Mouse (Mus musculus): Measurements from ENCODE around the gene Akt2. TPM values are rescaled to one million over a fixed set of nuclear protein-coding genes. Genes with fewer than 3 reads are reported as not detected.

Gene Akt2
- polyA plus RNA-seq, 1 experiment = 139 TPM

GRCm38 (mm10) chr7:27596586-27597503 lies 5.5 kb downstream of the Akt2 start:
- Histone ChIP-seq H3K36me3 (ENCODE audit: control insufficient read depth, insufficient read depth, low read length) (no peaks in the 10 kb centered on the region), H3K27me3 (ENCODE audit: control insufficient read depth, insufficient read depth, low read length) (no peaks in the 10 kb centered on the region), H3K4me3 (ENCODE audit: control insufficient read depth, insufficient read depth, low read length) (no peak overlapping the region), H3K4me1 (replicated peaks; ENCODE audit: control insufficient read depth, insufficient read depth, low read length) (peaks cover 24% of the 10 kb centered on the region), H3K27ac (ENCODE audit: control insufficient read depth, insufficient read depth, low read length) (no peak overlapping the region)
- DNase-seq = no peak
- WGBS = 77% methylated on average over 10 of the region's 10 CpGs
- TF ChIP-seq CTCF (IDR thresholded peaks at IDR 0.05; ENCODE audit: borderline replicate concordance, control insufficient read depth, extremely low read depth, insufficient read depth, low read length, poor library complexity) (no peak), POLR2A (IDR thresholded peaks at IDR 0.05; ENCODE audit: control insufficient read depth, extremely low read depth, insufficient read depth, low read length, poor library complexity) (no peak)

GRCm38 (mm10) chr7:27598053-27598452 lies 6.7 kb downstream of the Akt2 start:
- Histone ChIP-seq H3K4me3 (ENCODE audit: control insufficient read depth, insufficient read depth, low read length) (no peak overlapping the region), H3K27ac (ENCODE audit: control insufficient read depth, insufficient read depth, low read length) (no peak overlapping the region), H3K36me3 (ENCODE audit: control insufficient read depth, insufficient read depth, low read length) (no peaks in the 10 kb centered on the region), H3K27me3 (ENCODE audit: control insufficient read depth, insufficient read depth, low read length) (no peaks in the 10 kb centered on the region), H3K4me1 (replicated peaks; ENCODE audit: control insufficient read depth, insufficient read depth, low read length) (peaks cover 23% of the 10 kb centered on the region)
- no peak for TF ChIP-seq POLR2A (IDR thresholded peaks at IDR 0.05; ENCODE audit: control insufficient read depth, extremely low read depth, insufficient read depth, low read length, poor library complexity)
- TF ChIP-seq CTCF (IDR thresholded peaks at IDR 0.05; ENCODE audit: borderline replicate concordance, control insufficient read depth, extremely low read depth, insufficient read depth, low read length, poor library complexity) = no peak
- 96% methylated on average over 7 of the region's 7 CpGs for WGBS
- no peak for DNase-seq

- Histone ChIP-seq H3K27ac (ENCODE audit: control insufficient read depth, insufficient read depth, low read length) (no peak overlapping the region), H3K36me3 (ENCODE audit: control insufficient read depth, insufficient read depth, low read length) (no peaks in the 10 kb centered on the region), H3K4me1 (replicated peaks; ENCODE audit: control insufficient read depth, insufficient read depth, low read length) (peaks cover 24% of the 10 kb centered on the region), H3K27me3 (ENCODE audit: control insufficient read depth, insufficient read depth, low read length) (no peaks in the 10 kb centered on the region), H3K4me3 (ENCODE audit: control insufficient read depth, insufficient read depth, low read length) (no peak overlapping the region)
- WGBS = 41% methylated on average over 4 of the region's 4 CpGs
- TF ChIP-seq POLR2A (IDR thresholded peaks at IDR 0.05; ENCODE audit: control insufficient read depth, extremely low read depth, insufficient read depth, low read length, poor library complexity) = no peak
- TF ChIP-seq CTCF (IDR thresholded peaks at IDR 0.05; ENCODE audit: borderline replicate concordance, control insufficient read depth, extremely low read depth, insufficient read depth, low read length, poor library complexity) = no peak
- DNase-seq = no peak
Measured at GRCm38 (mm10) chr7:27601628-27602027, 10.3 kb downstream of the Akt2 start.

- Histone ChIP-seq H3K27me3 (ENCODE audit: control insufficient read depth, insufficient read depth, low read length) (no peaks in the 10 kb centered on the region), H3K36me3 (ENCODE audit: control insufficient read depth, insufficient read depth, low read length) (no peaks in the 10 kb centered on the region), H3K4me3 (ENCODE audit: control insufficient read depth, insufficient read depth, low read length) (no peak overlapping the region), H3K4me1 (replicated peaks; ENCODE audit: control insufficient read depth, insufficient read depth, low read length) (peaks cover 26% of the 10 kb centered on the region), H3K27ac (ENCODE audit: control insufficient read depth, insufficient read depth, low read length) (no peak overlapping the region)
- TF ChIP-seq POLR2A (IDR thresholded peaks at IDR 0.05; ENCODE audit: control insufficient read depth, extremely low read depth, insufficient read depth, low read length, poor library complexity) (no peak), CTCF (IDR thresholded peaks at IDR 0.05; ENCODE audit: borderline replicate concordance, control insufficient read depth, extremely low read depth, insufficient read depth, low read length, poor library complexity) (no peak)
- no peak for DNase-seq
- WGBS = 89% methylated on average over 2 of the region's 2 CpGs
Measured at GRCm38 (mm10) chr7:27602161-27602560, 10.8 kb downstream of the Akt2 start.

- no peak for DNase-seq
- peaks cover 32% of the 10 kb centered on the region for H3K4me1 ChIP-seq (replicated peaks; ENCODE audit: control insufficient read depth, insufficient read depth, low read length)
- WGBS = 31% methylated on average over 7 of the region's 7 CpGs
- no peaks in the 10 kb centered on the region for H3K27me3 ChIP-seq (ENCODE audit: control insufficient read depth, insufficient read depth, low read length)
- no peaks in the 10 kb centered on the region for H3K36me3 ChIP-seq (ENCODE audit: control insufficient read depth, insufficient read depth, low read length)
- no peak overlapping the region for H3K4me3 ChIP-seq (ENCODE audit: control insufficient read depth, insufficient read depth, low read length)
- H3K27ac ChIP-seq (ENCODE audit: control insufficient read depth, insufficient read depth, low read length) = no peak overlapping the region
- TF ChIP-seq CTCF (IDR thresholded peaks at IDR 0.05; ENCODE audit: borderline replicate concordance, control insufficient read depth, extremely low read depth, insufficient read depth, low read length, poor library complexity) (no peak), POLR2A (IDR thresholded peaks at IDR 0.05; ENCODE audit: control insufficient read depth, extremely low read depth, insufficient read depth, low read length, poor library complexity) (no peak)
Measured at GRCm38 (mm10) chr7:27602835-27603234, 11.5 kb downstream of the Akt2 start.

GRCm38 (mm10) chr7:27604661-27605348 lies 13.5 kb downstream of the Akt2 start:
- 81% methylated on average over 5 of the region's 5 CpGs for WGBS
- Histone ChIP-seq H3K4me1 (replicated peaks; ENCODE audit: control insufficient read depth, insufficient read depth, low read length) (peaks cover 47% of the 10 kb centered on the region), H3K27me3 (ENCODE audit: control insufficient read depth, insufficient read depth, low read length) (no peaks in the 10 kb centered on the region), H3K4me3 (ENCODE audit: control insufficient read depth, insufficient read depth, low read length) (no peak overlapping the region), H3K27ac (ENCODE audit: control insufficient read depth, insufficient read depth, low read length) (no peak overlapping the region), H3K36me3 (ENCODE audit: control insufficient read depth, insufficient read depth, low read length) (peaks cover 12% of the 10 kb centered on the region)
- DNase-seq = no peak
- no peak for TF ChIP-seq CTCF (IDR thresholded peaks at IDR 0.05; ENCODE audit: borderline replicate concordance, control insufficient read depth, extremely low read depth, insufficient read depth, low read length, poor library complexity)
- TF ChIP-seq POLR2A (IDR thresholded peaks at IDR 0.05; ENCODE audit: control insufficient read depth, extremely low read depth, insufficient read depth, low read length, poor library complexity) = no peak

Data from thymus, adult 2 months (tissue).